Mouse (Mus musculus): ENCODE results near the gene Rusc2.

GRCm38 (mm10) chr4:43419801-43420281, 38.1 kb downstream of the Rusc2 start:
- no peak for TF ChIP-seq GATA1 (IDR thresholded peaks at IDR 0.05; ENCODE audit: borderline replicate concordance, low read length)
- TF ChIP-seq FLI1 (IDR thresholded peaks at IDR 0.05; ENCODE audit: low read length): no peak

Measured in megakaryocyte, embryonic 14.5 days (primary cell).